Mouse (Mus musculus): ENCODE results near the gene Midn.

- TF ChIP-seq CTCF (IDR thresholded peaks at IDR 0.05; ENCODE audit: low read depth, low read length) (no peak), EP300 (IDR thresholded peaks at IDR 0.05; ENCODE audit: insufficient read depth, low read depth, low read length) (no peak), POLR2A (IDR thresholded peaks at IDR 0.05; ENCODE audit: insufficient read depth, low read length) (no peak)
These were observed 9.3 kb downstream of the Midn start for GRCm38 (mm10) chr10:80157141-80157929.
